Mouse (Mus musculus) right cerebral cortex, postnatal 10 days (tissue): ENCODE measurements around the gene Tmem243.
"Not testable (repeated sequence)": the region's sequence is repeated elsewhere in the genome, so short reads cannot be mapped to it uniquely, and the experiment has no call there.

ENCODE experiments used
- DNase-seq, 2 experiments: peaks; one replicate each; pipeline ENCODE4 v3.0.0; 2021; ENCODE audit warnings: low spot score in 2 of 2

Tmem243 gene

GRCm38 (mm10) chr5:9106806-9107205, 6.3 kb downstream of the Tmem243 start:
- DNase-seq, result no peak

GRCm38 (mm10) chr5:9107296-9108089, 7.0 kb downstream of the Tmem243 start:
- DNase-seq, result no peak

- DNase-seq, result no peak
Measured at GRCm38 (mm10) chr5:9108490-9108889, 8.0 kb downstream of the Tmem243 start.

DNA sequence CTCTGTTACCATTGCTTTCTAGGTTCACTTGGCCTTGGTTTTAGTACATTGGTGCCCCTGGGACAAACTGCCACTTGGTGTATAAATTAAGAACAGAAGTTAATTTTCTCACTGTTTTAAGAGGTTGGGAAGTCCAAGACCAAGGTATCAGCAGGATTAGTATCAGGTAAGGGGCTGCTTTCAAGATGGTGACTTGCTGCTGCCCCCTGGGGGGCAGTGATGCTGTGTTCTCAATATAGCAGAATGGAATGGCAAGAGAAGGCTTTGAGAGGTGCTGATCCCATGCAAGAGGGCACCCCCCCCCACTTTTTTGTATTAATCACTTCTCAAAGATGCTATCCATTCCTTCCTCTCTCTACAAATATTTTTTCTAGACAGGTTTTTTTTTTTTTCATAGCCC, 9.1 kb downstream of the Tmem243 start:
- DNase-seq, result no peak

DNA sequence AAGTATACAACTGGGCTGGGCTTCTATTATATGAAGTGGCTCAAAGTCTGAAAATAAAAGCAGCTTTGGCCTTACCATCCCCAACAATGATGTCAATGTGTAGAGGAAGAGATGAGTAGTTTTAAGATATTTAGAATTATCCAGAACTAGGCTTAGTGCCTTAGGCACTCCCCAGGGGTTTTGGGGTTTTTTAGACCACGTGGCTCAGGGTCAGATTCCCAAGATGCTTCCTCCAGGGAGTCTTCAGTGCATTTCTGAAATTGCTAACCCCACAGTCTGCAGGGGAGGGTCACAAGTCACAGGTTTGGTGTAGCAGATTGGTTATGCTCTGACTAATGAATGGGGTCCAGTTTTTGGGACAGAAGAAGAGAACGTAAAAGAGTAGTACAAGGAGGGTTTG, 10.8 kb downstream of the Tmem243 start:
- no peak for DNase-seq

DNA sequence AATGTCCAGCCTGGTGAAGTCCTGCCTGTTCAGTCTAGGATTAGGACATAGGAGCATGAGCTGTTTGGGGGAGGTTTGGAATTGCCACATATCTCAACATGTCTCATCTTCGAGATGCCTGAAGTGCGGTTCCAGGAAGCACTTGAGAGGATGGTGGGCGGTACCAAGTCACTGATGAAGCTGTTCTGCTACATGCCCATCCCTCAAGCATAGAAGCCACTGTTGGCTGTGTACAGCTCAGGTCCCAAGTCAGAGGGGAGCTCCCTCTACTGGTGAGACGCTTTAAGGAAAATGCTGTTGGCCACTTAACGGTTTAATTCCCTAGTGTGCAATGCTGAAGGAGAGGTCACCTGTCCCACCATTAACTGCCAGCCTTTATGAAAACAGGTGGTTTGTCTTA, 11.3 kb downstream of the Tmem243 start:
- peak; percentile 50 to 68 for DNase-seq

- no peak for DNase-seq
Measured at GRCm38 (mm10) chr5:9114162-9114561, 13.7 kb downstream of the Tmem243 start.

GRCm38 (mm10) chr5:9124134-9124533, 23.7 kb downstream of the Tmem243 start:
- DNase-seq, result no peak

DNA sequence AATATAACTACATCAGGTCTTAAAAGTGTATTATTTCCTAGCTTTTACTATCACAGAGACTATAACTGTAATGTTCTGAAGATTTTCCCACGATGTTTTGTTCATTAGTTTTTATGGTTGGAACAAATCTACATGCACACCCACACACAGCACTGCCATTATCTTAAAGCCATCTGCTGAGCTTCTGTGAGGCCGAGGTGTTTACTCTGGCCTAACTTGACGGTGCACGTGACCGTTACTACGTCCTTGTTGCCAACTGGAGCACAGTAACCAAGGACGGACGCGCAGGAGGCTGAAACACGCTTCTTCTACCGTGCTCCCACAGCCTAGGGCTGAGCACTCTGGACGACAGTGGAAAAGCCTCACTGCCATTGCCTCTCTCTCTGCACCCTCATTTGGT, 28.1 kb downstream of the Tmem243 start:
- DNase-seq, result peak; percentile 41 to 62

DNA sequence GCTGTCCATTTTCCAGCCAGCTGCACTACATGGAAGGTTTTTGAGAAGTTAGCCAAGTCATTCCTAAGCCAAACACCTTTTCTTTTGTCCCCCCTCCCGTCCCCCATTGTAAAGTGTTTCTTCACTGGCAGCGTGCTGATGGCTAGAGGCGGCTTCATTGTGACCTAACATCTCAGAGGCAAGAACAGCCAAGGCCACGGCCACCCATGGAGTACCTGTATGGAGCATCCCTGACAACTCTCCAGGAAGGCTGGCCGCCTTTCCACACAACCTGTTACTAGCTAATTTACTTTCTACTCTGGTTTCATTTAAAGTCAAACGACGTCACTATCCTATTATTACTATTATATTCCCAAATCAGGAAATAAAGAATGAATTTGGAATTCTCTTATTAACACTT, 31.3 kb downstream of the Tmem243 start:
- DNase-seq, result no peak

- no peak for DNase-seq
Measured at GRCm38 (mm10) chr5:9135588-9135987, 35.1 kb downstream of the Tmem243 start.

DNA sequence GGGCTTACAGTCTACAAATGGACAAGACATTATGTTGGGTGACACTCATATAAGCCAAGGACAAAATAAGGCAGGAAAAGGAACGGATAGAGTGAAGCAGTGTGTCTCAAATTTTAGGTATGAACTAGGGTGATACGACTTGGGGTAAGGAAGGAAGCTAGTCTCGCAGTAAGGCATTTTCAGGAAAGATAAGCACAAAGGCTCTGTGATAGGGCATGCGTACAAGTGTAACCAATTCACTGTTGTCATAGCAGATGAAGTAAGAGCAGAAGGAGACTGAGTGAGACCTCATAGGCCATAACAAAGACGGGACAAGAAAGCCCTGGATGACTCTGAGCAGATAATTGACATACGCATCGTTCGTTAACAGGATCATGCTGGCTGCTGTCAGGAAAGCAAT, 40.3 kb downstream of the Tmem243 start:
- DNase-seq, result no peak

DNA sequence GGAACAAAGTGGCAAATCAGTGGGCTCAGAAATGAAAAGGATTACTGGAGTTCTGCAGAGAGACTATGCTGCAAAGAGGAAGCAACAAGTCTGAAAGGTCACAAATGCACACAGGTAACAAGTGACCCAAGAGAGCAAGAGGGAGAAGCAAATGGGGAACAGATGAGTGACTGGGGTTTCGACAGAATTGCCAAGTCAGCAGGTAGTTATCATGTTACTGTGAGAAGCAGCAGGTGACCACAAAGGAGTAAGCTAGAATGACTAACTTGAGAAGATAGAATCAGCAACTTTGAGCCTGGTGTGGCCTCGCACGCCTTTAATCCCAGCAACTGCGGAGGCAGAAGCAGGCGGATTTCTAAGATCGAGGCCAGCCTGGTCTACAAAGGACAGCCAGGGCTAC, 41.9 kb downstream of the Tmem243 start:
- no peak for DNase-seq

DNA sequence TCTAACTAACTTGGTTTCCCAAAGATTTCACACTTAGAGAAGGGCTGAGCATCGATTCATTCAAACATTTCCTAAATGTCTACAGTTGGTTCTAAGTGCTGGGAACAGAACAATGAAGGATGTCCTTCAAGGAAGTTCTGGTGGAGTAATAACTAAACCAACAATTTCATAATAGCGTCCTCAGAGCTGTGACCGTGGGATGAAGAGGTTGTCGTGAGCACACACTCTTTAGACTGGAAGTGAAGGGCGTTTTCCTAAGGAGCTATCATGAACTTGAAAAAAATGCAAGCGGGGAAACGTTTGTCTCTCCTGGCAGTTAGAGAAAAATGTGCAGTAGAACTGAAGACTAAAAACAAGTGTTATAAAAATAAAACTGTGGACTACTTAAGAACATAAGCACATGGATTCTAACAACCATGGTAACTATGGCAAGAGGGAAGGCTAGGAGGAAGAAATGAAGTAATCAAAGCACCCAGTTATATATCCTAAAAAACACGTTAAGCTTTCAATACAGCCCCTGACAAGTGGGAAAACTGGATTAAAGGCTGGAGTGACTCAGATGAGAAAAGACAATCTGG, 48.9 kb downstream of the Tmem243 start:
- DNase-seq, result no peak

GRCm38 (mm10) chr5:9156746-9157145, 56.3 kb downstream of the Tmem243 start:
- no peak for DNase-seq

DNA sequence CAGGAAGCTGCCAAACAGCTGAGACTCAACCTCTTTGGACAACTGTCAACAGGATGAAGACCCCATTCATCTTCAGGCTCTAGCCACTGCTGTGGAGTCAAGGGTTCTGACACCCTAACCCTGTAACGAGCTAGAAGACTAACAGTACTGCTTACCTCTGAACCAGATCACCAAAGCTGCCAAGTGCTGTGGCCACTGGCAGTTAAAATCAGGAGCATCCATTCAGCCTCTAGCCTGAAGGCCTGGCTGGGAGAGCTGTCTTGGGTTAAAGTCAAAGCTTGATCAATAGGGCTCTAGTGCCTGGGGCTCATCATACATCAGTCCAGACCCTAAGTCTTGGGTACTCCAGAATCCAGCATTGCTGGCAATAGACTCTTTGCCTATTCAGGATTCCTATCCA, 56.9 kb downstream of the Tmem243 start:
- no peak for DNase-seq

DNA sequence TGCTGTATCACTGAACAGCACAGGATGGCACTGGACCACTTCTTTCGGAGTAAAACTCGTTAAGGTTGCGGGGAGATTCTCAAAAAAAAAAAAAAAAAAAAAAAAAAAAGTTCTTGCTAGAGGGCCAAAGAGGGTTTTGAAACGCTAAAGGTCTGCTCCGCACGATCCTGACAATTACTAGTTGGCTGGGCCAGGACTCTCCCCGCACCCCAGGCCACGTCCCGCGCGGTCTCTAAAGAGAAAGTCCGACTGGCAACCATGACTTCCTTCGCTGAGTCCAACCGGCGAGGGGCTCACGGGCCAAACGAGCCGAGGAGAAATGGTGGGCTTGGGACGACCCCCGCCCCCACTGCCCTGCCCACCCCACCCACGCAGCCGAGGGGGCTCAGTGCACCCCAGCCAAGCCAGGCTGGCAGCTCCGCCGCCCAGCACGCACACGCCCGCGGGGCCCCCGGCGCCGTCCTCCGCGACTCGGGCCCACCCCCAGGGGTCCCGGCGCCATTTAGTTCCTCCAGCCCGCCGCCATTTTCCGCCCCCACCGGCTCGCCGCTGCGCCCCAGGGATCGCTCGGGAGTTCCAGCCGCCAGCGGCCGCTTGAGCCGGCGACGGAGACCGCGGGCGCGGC, 60.5 kb downstream of the Tmem243 start:
- peak; percentile 57 to 65 for DNase-seq

DNA sequence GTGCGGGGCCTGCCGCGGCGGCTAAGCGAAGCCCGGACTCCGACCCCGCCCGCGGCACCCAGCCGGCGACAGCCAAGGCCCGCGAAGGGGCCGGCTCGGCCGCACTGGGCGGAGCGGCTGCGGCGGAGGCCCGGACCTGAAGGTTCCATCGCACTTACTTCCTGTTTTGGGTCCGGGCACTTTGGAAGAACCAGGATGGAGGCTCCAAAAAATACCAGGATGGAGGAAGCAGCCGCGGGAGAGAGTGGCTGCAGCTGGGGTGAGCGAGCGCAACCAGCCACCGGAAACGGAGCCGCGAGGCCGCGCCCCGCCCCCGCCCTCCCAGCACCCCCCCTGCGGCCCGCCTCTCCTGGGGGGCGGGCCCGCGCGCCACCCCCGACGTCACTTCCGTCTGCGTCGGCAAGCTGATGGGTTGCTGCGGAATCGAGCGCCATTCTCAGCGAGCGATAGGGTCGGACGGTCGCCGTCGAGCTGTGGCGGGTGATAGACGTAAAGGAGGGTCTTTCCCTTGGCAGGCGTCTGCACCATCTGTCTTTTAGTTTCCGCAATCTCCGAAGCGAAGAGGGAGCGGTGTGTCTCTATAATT, 61.1 kb downstream of the Tmem243 start, which contains the start of gene Dmtf1:
TSS of gene Dmtf1 (minus strand) at position 321 of the 586 bp plus-strand sequence.
- peak; percentile 95 for DNase-seq

- peak in 1 of 2 experiments; percentile 43 for DNase-seq
Measured at GRCm38 (mm10) chr5:9162088-9162487, 61.6 kb downstream of the Tmem243 start.

DNA sequence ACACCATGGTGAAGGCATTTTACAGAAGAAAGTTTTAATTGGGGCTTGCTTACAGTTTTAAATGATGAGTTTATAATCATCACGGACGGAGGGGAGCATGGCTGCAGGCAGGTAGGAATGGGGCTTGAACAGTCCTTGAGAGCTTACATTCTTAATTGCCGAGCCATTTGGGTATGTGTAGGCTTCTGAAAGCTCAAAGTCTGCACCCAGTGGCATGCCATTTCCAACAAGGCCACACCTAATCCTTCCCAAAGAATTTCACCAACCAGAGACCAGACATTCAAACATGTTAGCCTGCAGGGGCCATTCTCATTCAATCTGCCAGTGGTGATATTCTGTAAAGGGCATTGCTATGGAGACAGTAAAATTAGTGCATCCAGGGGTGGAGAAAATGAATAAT, 62.9 kb downstream of the Tmem243 start:
- DNase-seq, result no peak

DNA sequence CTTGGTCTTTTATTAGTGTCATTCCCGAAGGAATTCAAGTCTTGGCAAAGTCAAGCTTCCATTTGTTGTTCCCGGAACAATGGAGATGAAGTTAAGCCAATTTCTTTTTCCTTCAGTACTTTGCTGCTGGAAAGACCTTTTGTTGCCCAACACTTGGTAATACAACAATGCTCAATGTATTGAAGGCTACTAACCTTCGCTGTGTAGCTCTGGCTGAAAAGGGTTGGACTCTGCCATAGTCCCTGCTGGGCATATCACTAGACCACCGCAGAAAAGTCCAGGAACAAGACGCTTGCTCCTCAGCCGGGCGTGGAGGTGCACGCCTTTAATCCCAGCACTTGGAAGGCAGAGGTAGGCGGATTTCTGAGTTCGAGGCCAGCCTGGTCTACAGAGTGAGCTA, 64.7 kb downstream of the Tmem243 start:
- DNase-seq, result not testable (repeated sequence)

DNA sequence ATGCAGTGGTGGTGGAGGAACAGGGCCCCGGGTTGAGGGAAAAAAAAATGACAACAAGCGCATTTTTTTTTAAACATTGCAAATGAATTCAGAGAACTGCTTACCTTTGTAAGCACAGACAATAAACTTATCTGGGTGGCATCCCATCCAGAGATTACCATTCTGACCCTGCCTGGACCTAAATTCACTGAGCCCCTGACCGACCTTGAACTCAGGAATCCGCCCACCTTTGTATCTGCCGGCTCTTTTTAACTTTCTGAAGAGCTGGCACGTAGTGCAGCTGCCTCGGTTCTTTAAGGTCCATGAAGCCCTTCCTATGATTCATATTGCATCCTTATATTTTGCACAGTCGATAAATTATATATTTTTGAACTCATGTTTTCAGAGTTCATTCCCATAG, 65.9 kb downstream of the Tmem243 start:
- no peak for DNase-seq
